Mouse (Mus musculus) left cerebral cortex, adult 9 months (tissue): ENCODE results near the gene Stoml2.

Source experiments
- DNase-seq, 2 experiments: peaks; one replicate each; pipeline ENCODE4 v3.0.0; 2022; ENCODE audit warnings: low spot score in 2 of 2

Stoml2 gene

DNA sequence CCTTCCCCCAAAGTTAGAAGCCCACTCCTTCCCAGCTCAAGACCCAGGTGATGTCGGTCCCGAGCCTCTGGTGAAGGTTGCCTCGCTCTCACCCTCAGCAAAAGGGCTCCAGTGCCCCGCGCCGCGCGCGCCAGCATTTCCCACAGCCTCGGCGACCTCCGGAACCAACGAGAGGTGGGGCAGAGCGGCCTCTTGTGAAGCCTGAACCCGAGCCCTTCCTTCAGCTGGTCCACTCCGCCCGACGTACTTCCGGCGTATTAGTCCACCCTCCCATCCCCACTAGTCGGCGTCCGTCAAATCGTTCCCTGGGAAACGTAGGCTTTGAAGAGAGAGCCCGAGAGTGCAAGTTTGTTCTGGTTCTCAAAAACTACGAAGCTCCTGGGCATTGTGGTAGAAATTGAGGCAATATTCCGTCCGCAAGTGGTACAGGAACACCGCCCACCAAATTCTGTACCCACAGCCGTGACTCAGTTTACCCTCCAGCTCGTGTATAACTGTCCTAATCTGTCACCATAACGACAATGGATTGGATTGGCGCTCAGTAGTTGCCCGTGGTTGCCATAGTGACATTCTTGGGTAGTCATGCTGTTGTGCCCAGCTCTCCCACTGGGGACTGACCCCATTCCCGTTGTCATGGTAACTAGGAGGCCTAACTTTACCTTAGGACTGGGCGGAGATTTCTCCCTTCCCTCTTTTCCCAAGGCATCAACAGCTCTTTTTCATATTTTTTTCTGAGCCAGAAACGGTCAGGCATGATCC lies at the start of gene Stoml2:
Gene Stoml2, minus strand, starts transcription at position 474 of the 759 bp plus-strand sequence.
- peak; percentile 88 to 94 for DNase-seq

DNA sequence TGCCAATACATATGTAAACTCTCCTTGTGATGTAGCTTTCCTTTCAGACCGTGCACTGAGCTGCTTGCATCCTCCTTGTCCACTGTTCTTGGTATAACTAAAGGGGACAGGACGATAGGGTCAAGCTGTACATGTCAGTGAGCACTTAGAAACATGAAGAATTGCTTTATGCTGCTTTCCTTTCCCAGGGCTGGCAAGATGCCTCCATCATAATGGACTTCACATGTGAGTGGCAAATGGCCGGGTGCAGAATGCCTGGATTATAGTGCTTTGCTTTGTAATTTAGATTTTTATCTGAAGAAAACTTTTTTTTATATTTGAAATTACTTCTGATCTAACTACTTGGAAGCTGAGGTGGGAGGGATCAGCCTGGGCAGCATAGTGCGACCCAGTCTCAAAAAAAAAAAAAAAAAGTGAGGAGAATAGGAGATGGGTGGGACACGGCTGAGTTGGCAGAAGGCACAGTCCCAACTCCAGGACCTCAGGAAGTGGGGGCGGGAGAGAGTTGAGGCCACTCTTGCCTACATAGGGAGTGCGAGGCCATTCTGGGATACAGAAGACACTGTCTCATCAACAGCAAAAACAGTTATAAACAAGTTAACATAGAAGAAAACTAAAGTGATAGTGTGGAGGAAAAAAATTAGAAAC lies 46.7 kb upstream of the Stoml2 start:
- DNase-seq: no peak

DNA sequence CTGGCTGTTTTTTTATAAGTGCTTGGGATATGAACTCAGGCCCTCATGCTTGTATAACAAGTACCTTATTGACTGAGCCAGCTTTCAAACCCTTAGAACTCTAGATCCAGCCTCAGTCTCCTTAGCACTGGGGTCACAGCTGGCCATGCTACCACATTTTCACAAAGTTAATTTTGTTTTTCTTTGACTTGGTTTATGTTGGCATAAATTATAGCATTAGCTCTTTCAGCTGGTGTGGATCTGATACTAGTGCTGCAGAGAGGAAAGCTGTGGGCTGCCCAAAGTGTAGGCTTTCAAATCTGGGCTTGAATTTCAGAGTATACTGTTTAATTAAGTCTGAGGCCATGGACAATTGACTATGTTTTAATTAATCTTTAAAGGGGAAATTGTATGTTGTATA lies 43.4 kb upstream of the Stoml2 start:
- no peak for DNase-seq

DNA sequence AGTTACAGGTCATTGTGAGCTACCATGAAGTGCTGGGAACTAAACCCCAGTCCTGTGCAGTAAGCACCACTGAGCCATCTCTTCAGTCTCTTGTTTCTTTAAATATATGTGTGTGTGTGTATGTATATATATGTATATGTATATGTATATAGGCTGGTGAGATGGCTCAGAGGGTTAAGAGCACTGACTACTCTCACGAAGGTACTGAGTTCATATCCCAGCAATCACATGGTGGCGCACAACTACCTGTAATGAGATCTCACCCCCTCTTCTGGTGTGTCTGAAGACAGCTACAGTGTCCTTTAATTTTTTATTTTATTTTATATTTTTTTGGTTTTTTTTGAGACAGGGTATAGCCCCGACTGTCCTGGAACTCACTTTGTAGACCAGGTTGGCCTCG lies 34.0 kb upstream of the Stoml2 start:
- DNase-seq: no peak

DNA sequence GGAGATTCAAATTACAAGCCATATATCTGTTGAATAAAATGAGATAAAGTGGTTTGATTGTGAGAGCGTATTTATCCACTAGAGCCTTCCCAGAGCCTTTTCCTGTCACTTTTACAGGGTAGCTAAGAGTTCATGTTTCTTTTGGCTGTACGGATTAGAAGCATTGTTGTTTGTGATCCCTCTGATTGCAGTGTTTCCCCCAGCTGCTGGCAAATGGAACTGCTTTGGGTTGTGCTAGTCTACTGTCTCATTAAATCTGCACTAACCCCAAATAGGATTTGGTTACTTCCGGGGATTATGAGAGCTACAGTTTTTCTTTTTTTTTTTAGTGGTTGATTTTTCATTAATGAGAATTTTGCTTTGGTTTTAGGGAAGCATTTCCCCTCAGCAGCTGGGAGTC lies 28.8 kb upstream of the Stoml2 start:
- DNase-seq: no peak

DNA sequence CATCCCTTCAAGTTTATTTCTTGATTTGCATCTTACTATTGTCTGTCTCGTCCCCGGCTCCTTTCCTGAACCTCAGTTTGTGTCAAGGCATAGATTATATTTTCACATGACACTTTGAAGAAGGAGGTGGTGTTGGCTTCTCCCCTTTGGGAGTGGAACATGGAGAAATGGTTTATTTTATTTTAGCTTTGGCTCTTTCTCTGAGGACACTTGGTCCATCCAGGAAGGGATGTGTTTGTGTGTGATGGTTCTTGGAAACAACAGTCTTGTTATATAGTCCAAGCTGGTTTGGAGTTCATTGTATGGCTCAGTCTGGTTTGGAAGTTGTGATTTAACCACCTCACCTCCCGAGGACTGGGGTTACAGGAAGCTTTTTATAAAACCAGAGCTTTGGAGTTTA lies 28.2 kb upstream of the Stoml2 start:
- no peak for DNase-seq

DNA sequence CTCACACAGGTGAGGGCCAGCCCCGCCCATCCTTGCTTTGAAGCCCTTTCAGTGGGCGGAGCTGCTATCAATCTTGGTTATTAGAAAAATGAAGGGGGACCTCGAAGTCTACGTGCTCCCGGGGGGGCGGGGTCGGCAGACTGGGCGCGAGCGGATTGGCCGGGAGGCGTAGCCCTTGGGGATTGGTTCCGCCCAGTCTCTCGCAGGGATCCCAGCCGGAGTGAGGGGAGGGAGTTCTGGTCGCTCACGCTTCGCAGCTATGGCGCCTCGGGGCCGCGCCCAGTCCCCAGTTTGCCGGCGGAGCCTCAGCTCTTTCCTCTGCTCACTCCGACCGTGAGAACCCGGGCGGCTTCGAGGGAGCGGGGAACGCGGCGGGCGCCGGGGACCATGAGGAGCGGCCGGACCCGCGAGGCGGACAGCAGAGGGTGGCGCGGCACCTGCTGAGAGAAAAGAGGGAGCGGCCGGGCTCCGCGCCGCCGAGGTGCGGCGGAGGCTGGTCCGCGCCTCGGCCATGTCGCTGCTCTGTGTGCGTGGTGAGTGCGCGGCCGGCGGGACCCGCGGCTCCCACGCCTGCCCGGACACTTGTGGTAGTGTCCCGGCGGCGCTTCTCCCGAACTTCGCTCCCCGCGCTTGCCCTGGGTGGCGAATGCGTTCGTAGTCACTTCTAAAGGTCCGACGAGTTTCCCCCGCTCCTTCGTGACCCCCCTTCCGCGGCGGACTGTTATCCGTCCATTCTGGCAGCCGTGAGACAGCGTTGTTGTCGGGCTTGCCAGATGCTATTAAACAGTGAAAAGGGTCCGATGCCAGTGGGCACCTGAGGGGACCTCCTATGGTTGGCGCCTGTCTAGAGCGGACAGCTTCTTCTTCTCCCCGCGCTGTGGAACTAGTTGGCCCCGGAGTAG lies 27.5 kb upstream of the Stoml2 start, which contains the start of gene Unc13b:
Gene Unc13b, plus strand, starts transcription at position 201 of the 902 bp plus-strand sequence.
- peak in 1 of 2 experiments; percentile 77 for DNase-seq

DNA sequence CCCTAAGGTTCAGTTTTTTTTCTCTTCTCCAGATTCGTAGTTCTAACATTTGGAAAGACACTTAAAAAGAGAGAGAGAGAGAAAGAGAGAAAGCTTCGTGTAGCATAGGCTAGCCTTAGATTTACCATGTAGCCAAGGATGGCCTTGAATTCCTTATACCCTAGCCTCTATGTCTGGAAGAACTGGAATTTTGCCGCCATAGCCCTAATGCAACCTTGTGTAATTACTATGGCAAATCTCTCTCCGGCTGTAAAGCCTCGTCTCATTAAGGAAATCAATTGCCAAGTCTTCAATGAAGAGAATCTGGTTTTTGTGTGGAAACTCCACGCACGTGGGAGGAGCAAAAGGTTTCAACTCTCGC lies 26.9 kb upstream of the Stoml2 start:
- no peak for DNase-seq

DNA sequence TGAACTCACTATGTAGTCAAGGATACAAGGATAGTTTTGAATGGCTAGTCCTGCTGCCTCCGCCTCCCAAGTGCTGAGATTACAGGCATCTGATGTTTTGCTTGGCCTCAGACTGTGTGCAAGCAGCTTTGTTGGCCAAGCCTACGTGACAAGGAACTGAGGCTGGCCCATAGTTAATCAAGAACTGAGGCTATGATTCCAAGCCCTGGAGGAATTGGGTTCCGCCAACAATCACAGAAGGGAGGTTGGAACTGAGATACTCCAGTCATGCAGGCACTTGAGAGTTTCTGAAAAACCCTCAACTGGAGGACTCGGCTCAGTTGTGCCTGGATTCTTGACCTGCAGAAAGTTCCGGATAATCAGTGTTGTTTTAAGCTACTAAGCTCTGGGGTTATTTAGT lies 26.1 kb upstream of the Stoml2 start:
- DNase-seq: no peak

DNA sequence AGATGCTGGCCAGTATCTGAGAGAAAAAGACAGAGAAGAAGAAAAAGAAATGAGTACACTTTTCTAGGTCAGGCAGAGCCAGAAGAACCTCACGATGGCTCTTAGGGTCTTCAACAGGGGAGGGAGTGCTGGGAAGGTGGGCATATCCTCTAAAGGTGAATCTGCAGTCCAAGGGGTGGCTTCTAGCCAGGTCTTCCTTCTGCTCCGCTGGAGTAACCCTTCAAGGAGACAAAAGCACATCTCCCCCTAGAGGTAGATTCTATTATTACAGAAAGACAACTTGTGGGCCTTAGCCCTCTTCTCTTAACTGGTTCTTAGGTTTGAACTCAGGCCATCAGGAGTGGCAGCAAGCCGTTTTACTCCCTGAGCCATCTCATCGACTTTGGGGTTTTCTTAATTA lies 21.1 kb upstream of the Stoml2 start:
- DNase-seq: no peak

DNA sequence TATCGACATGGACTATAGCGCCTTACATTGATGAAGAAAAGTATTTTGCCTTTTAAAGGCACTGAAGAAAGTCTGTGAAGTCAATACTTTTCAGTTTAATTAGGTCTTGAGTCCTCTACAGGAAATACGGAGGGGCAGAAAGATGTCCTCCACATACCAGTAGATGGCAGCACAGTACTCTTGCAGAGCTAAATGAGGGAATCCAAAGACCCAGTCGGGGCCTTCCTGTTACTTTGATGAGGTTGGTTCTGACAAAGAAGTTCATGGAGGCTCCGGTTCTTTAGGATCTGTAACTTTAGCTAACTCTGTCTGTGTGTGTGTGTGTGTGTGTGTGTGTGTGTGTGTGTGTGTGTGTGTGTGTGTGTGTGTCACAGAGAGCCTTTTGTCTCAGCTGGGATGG lies 15.7 kb upstream of the Stoml2 start:
- peak in 1 of 2 experiments; percentile 86 for DNase-seq

DNA sequence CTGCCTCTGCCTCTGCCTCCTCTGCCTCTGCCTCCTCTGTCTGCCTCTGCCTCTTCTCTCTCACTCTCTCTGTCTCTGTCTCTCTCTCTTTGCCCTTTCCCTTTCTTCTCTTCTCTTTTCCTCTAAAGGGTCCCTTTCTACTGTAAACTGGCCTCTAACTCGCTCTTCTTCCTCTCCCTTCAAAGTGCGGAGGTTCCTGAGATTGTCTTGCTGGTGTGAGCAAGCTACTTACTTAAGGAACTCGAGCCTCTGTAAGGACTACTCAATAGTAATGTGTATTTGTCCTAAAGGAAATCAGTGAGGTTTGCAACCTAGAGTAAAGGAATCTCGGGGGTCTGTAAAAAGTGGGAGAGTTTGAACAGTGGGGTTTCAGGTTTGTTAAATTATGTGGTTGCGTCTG lies 15.1 kb upstream of the Stoml2 start:
- DNase-seq: no peak

DNA sequence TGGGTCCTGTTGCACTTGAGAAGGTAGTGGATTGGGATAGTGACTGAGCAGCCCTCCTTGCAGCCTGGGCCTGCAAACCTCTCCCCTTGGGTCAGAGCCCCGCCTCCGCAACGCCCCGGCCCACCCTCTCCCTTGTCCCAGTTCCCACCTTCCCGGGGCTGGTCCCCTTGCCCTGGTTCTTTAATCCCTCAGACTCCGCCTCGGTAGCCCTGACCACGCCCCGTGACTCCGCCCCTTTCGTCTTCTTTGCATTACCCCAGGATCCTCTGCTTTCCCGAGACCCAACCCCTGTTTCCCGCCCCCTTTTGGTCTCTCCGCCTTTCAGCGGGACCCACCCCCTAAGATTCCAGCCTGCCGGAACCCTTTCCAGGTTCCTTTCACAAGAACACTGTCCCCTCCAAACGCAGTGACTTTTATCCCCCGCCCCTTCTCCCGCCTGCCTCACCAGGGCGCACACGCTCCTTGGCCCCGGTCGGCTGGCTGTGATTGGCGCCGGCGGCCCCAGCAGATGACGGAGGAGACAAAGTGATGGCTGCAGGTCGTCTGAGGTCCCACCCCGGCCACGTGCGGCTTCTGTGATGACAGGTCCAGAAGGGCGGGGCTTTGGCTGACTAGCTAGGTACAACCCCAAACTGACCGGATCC lies 14.3 kb upstream of the Stoml2 start, which contains the start of gene Fam214b:
Gene Fam214b, minus strand, starts transcription at position 562 of the 644 bp plus-strand sequence.
- DNase-seq: peak; percentile 83 to 95

DNA sequence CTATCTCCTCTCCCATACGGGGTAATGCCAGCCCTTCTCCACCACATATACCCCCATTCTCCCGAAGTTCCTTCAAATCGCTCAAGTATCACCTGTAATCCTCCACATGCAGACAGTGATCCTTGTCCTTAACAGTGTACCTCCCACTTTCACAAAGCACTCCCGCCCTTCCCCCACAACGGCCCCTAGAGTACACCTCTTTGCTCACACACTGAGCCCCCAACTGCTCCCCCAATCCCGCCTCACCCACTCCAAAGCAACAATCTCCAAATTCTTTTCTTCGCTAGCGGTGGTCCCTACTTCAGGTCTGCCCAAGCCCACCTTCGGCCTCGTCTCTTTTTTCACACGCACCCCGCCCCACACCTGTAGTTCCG lies 13.8 kb upstream of the Stoml2 start:
- no peak for DNase-seq

DNA sequence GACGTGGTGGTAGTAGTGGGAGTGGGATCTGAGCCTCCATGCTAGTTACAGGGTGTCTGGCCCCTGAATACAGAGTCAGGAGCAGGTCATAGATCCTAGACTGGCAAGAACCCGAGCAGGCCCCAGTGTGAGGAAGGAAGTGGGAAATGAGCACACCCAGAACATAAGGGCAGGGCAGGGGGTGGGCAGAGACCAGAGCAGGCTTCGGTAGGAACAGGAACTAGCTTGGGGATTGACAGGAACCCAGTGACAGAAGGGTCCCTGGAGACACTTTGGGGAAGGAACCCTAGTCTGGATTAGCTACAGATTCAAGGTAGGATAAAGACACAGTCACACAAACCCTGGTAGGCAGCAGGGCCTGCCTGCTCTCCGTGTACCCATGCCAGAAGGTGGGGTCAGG lies 13.2 kb upstream of the Stoml2 start:
- no peak for DNase-seq

DNA sequence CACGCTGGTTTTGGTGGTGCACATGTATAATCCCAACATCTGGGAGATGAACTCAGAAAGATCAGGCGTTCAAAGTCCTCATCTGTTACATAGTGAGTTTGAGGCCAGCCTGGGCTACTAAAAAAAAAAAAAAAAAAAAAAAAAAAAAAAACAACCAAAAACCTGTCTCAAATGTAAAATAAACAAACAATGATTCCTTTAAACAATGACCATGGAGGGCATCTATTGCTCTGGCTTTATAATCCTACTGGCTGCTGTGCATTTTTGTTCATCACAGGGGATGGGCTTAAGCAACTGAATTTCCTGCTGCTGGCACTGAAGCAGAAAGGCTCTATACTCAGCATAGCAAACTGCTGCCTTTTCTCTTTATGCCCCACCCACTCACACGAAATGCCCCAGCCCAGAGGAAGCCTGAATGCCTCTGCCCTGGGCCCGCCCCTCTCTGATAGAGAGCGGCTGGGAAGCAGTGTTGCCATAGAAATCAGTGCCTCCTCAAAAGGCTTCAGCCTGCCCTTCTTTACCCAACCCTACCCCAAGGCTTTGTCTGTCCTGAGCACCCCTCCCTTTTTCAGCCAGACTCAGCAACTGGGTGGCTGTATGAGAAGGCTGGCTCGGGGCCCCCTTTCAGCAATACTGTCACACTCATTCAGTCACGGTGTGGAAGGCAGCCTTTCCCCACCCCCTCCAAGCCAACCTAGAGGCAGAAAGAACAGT lies 12.3 kb upstream of the Stoml2 start:
- DNase-seq: peak in 1 of 2 experiments; percentile 56

DNA sequence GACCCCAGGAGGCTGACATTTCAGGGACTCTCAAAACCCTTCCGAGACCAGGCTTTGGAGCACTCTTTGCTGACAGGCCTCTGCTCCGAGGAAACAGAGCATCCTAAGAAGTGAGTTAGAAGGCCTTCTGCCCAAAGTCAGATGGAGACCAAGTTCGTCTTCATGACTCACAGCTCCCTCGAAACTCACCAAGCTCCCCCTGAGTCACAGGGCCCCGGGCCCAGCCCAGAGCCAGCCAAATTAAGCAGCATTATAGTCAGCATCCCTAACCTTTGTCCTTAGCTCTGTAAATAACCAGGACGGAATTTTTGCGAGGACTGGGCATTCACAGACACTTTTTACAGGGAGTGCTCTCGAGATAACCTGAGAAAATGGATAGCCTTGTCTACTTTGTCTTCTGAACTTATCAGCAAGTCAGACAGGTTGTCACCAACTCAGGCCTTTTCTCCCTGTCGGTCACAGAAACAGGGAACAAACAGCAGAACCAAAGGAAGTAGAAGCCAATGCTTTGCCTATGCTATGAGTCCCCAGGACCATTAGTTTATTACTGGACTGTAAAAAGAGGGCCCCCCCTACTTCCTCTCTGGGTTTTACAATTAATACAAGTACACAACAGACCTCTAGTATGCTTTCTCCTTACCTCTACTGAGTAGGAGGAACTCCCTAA lies 9.5 kb upstream of the Stoml2 start:
- DNase-seq: no peak

DNA sequence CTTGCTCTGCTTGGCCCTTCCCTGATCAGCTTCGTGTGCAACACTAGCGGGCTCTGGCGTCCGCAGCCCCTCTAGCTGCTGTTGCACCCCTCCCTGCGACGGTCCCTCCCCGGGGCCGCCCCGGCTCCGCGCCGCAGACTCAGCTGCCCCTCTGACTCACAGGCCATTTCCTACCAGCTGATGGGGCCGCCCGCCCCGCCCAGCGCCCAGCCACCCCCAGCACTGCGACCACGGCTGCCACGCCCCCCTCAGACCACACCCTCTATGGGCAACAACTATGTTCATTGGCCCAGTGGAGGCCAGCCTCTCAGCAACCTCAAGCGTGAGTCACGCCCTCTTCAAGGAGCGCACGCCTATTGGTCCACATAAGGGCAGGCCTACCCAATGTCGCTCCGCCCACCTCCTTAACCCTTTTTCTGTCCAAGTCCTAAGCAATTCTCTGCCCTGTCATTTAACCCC lies 8.6 kb upstream of the Stoml2 start:
- peak; percentile 94 to 97 for DNase-seq

DNA sequence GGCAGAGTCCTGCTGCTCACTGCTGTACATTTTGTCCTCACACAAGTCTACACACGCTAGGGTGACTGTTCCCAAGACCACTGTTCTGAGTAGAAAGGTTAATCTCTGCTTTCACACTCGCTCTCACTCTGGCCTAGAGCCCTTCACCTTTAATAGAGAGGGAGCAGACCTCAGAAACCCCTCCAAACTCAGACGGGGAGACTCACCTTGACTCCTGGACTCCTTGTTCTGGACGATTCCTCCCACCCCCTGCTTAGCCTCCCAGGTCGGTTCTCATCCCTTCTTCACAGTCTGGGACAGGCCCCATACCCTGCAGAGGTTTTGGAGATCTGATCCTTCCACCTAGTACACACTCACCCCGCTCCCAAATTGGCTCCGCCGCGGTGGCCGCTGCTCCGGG lies 8.1 kb upstream of the Stoml2 start:
- no peak for DNase-seq
